Mouse (Mus musculus) C2C12 (cell line): Measurements from ENCODE around the gene Defb47. TPM values are rescaled to one million over a fixed set of nuclear protein-coding genes. Genes with fewer than 3 reads are reported as not detected.

Source experiments
- H3K27me3 ChIP-seq: one replicate; pipeline ENCODE4 v1.6.1; 2011; ENCODE audit not compliant: control insufficient read depth, insufficient read depth, insufficient read length
- H3K36me3 ChIP-seq: one replicate; pipeline ENCODE4 v1.6.1; 2011; ENCODE audit not compliant: control insufficient read depth, insufficient read depth
- H3K4me3 ChIP-seq: one replicate; pipeline ENCODE4 v1.5.1; 2011; ENCODE audit warnings: mild to moderate bottlenecking, control low read depth; ENCODE audit not compliant: poor library complexity, insufficient read depth, severe bottlenecking
- H3K79me2 ChIP-seq: one replicate; pipeline ENCODE4 v1.6.1; 2011; ENCODE audit not compliant: control insufficient read depth, insufficient read depth
- H3K79me3 ChIP-seq: one replicate; pipeline ENCODE4 v1.6.1; 2011; ENCODE audit warnings: low read depth, control low read depth
- H3ac ChIP-seq: one replicate; pipeline ENCODE3; 2011; ENCODE audit warnings: low read depth; ENCODE audit not compliant: control insufficient read depth, insufficient read length
- CEBPB ChIP-seq: IDR thresholded peaks from one replicate; pipeline ENCODE4 v1.6.1; 2011; ENCODE audit warnings: low read depth, mild to moderate bottlenecking, control low read depth, moderate library complexity
- CTCF ChIP-seq: IDR thresholded peaks from one replicate; pipeline ENCODE4 v1.5.1; 2011; ENCODE audit not compliant: control insufficient read depth, insufficient read depth, insufficient read length
- FOSL1 ChIP-seq: IDR thresholded peaks from one replicate; pipeline ENCODE4 v1.8.0; 2011; ENCODE audit warnings: mild to moderate bottlenecking, low read length; ENCODE audit not compliant: poor library complexity, insufficient read depth, severe bottlenecking
- MAX ChIP-seq: IDR thresholded peaks from one replicate; pipeline ENCODE4 v1.6.1; 2011; ENCODE audit warnings: mild to moderate bottlenecking, control low read depth
- MYOD1 ChIP-seq: IDR thresholded peaks from one replicate; pipeline ENCODE4 v1.6.1; 2011; ENCODE audit warnings: low read depth; ENCODE audit not compliant: control insufficient read depth, insufficient read length
- MYOG ChIP-seq: IDR thresholded peaks from one replicate; pipeline ENCODE4 v1.6.1; 2011; ENCODE audit not compliant: control insufficient read depth, insufficient read length; ENCODE audit errors: extremely low read depth
- USF1 ChIP-seq: IDR thresholded peaks from one replicate; pipeline ENCODE4 v1.6.1; 2011; ENCODE audit warnings: low read depth, mild to moderate bottlenecking, control low read depth, moderate library complexity
- long read RNA-seq, 2 experiments: library from polyadenylated mRNA; unstranded; transcript quantifications; one replicate each; pipeline ENCODE4 v2.0.0; 2019 to 2020
- polyA plus RNA-seq: library from polyadenylated mRNA; unstranded; fragments of >200 nt; fragmentation: generic; extraction: Trizol; gene quantifications from one replicate; pipeline ENCODE4 v1.2.1, GENCODE M21; 2012; ENCODE audit warnings: missing spikeins

The Defb47 gene
- 1.1 TPM for polyA plus RNA-seq
- long read RNA-seq, experiment 1: 0 reads
- long read RNA-seq, experiment 2, partial matches to known transcripts: 0 of 1 reads
- long read RNA-seq, experiment 2, other reads (novel, unspliced or antisense): 1 of 1 reads

DNA sequence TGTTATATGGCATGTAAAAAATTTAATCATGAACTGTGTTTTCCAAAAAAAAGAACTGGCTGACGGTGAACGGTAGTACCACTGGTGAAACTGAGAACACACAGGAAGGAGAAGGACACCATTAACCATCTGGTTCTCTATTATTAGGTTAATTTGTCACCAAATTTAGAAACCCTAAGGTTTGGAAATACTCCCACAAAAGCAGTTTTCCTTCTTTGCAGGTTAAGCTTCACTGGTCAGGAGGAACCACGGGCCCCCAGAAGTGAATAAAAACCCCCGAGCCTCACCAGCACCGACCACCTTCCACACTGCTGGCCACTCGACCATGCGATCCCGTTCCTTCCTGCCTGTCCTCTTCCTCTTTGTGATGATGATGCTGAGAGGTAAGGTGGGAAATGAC, at the start of gene Defb47:
TSS of gene Defb47 (plus strand) at position 301 of the 400 bp plus-strand sequence.
- Histone ChIP-seq H3K4me3 (no peak within 1 kb of the TSS), H3K27me3 (no peaks in the 10 kb centered on the region), H3ac (no peak within 1 kb of the TSS), H3K79me2 (no peaks in the 10 kb centered on the region), H3K79me3 (no peaks in the 10 kb centered on the region), H3K36me3 (no peaks in the 10 kb centered on the region)
- no peak for TF ChIP-seq MAX
- no peak for TF ChIP-seq MYOG
- TF ChIP-seq CTCF: no peak
- TF ChIP-seq MYOD1: no peak
- no peak for TF ChIP-seq USF1
- TF ChIP-seq FOSL1: no peak
- no peak for TF ChIP-seq CEBPB

DNA sequence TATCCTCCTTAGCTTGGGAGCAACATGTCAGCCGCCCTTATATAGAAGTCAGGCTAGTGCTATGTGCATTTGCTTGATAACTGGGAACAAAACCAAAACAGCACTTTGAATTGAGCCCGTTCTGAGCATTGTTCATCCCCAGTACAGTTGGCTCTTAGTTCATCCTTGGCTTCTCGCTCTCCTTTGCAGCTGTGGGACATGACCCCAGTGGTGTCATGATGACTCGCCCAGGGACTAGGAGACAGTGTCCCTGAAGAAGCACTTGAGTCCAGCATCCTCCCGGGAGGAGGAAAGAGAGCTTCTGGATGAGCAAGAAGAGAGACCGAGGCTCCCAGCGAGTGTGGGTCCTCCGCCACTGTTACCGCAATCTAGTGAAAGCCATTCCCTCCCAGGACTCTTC, 41.8 kb upstream of the Defb47 start:
- H3ac ChIP-seq: no peak overlapping the region
- TF ChIP-seq MYOG (no peak), FOSL1 (no peak), CTCF (no peak), CEBPB (no peak), MYOD1 (no peak), MAX (no peak), USF1 (no peak)
- no peaks in the 10 kb centered on the region for H3K79me2 ChIP-seq
- no peaks in the 10 kb centered on the region for H3K79me3 ChIP-seq
- no peak overlapping the region for H3K4me3 ChIP-seq
- H3K36me3 ChIP-seq: peaks cover 36% of the 10 kb centered on the region
- H3K27me3 ChIP-seq: no peaks in the 10 kb centered on the region

DNA sequence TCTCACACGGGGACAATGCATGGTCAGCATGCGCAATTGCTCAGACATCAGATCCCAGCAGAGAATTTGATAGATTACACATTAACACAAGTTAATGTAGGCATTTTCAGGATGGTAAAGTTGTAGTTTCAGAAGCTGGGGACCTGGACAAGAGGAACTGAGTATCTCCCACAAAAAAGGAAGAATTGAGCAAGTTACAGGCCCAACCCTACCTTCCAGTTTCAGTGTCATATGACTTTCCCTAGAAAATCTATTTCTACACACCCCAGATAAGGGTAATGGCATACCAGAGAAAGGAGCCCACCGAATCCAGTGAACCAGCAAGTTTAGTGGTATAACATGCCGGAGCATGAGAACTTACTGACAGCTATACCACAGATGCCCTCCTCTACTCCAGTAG, 34.2 kb upstream of the Defb47 start:
- Histone ChIP-seq H3K79me3 (no peaks in the 10 kb centered on the region), H3K79me2 (no peaks in the 10 kb centered on the region), H3K36me3 (peaks cover 3% of the 10 kb centered on the region), H3K4me3 (no peak overlapping the region), H3ac (no peak overlapping the region), H3K27me3 (no peaks in the 10 kb centered on the region)
- TF ChIP-seq CEBPB: no peak
- no peak for TF ChIP-seq MYOD1
- no peak for TF ChIP-seq FOSL1
- no peak for TF ChIP-seq USF1
- no peak for TF ChIP-seq MAX
- no peak for TF ChIP-seq MYOG
- no peak for TF ChIP-seq CTCF

DNA sequence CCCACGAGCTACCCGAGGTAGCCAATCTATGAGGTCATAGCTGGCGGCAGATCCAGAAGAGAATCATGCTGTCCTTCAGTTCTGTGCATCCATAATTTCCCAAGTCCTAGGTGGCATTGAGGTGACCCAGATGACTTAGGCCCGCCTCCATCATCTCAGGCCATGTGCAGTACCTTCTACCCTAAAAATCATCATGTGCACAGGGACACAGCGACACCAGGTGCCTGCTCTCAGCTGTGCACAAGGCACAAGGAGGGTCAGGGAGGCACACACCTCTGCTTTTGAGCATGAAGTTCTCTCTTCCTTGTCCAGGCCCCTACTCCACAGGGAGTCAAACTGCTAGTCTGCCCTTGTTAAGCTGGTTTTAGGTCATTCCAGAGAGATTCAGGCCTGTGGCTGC, 32.5 kb upstream of the Defb47 start:
- Histone ChIP-seq H3ac (no peak overlapping the region), H3K79me3 (no peaks in the 10 kb centered on the region), H3K79me2 (no peaks in the 10 kb centered on the region), H3K27me3 (no peaks in the 10 kb centered on the region), H3K4me3 (no peak overlapping the region), H3K36me3 (no peaks in the 10 kb centered on the region)
- no peak for TF ChIP-seq CTCF
- TF ChIP-seq MYOD1: no peak
- TF ChIP-seq MAX: no peak
- no peak for TF ChIP-seq USF1
- no peak for TF ChIP-seq FOSL1
- no peak for TF ChIP-seq CEBPB
- no peak for TF ChIP-seq MYOG

DNA sequence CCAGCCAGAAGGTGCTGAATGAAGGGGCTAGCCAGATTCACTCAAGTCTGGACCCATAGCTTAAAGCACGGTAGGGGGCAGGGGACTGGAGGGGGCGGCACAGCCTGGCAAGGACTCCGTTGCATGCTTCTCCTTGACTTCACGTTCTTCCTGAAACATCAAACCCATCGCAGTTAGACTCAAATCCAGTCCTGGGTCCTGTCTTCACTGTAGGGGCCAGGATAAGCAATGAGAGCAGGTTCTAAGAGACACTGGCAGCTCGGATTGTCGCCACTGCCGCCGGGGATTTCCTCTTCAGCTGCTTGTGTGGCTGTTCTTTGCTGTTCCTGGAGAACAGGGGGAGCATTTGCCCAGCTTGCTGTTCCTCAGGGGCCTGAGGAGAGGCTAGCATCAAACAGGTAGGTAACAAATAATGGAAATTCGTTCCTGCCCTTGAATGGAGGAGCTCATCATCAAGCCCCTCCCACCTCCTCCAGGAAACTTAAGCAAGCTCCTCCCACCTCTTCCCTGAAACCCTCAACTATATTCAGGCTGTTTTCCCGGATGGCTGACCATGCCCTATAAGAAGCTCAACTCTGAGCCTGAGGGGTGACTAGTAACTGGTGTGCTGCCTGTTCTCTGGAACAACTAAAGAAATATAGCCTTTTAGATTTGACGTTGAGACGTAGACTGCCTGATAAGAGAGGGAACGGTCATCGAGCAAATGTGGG, 31.9 kb upstream of the Defb47 start:
- Histone ChIP-seq H3K36me3 (no peaks in the 10 kb centered on the region), H3ac (no peak overlapping the region), H3K79me2 (no peaks in the 10 kb centered on the region), H3K4me3 (no peak overlapping the region), H3K27me3 (no peaks in the 10 kb centered on the region), H3K79me3 (no peaks in the 10 kb centered on the region)
- TF ChIP-seq CTCF: no peak
- no peak for TF ChIP-seq FOSL1
- no peak for TF ChIP-seq USF1
- no peak for TF ChIP-seq MYOG
- TF ChIP-seq MYOD1: no peak
- TF ChIP-seq MAX: no peak
- TF ChIP-seq CEBPB: no peak
